Mouse (Mus musculus): ENCODE data around the gene Aldh1l1. TPM values are rescaled to one million over a fixed set of nuclear protein-coding genes. Genes with fewer than 3 reads are reported as not detected.

Gene Aldh1l1
- polyA plus RNA-seq, 1 experiment from 2014 or later: 2.2 TPM

DNA sequence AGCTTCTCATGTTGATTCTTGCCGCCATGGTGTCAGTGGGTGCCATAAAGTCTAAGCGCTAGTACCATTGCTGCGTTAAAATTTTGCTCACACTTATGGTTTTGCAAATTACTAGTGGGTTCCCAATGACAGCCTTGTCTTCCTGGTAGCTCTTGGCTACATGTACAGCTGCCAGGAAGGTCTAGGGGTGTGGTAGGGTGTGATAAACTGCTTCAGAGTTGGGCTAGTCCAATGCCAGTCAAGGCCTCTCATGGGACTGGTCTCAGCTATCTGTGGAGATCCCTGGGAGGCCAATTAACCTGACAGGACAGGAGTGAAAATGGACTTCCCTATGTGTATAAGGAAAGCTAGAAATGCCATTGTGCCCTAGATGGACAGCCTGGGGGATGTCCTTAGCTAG lies 116.1 kb downstream of the Aldh1l1 start:
- no peaks in the 10 kb centered on the region for H3K27me3 ChIP-seq (replicated peaks; ENCODE audit: control insufficient read depth, insufficient read depth, low read length)
- no peak for DNase-seq (ENCODE audit: low spot score)
- no peak overlapping the region for H3K27ac ChIP-seq (replicated peaks; ENCODE audit: low read depth, low read length)
- no peak overlapping the region for H3K9ac ChIP-seq (ENCODE audit: low read depth, low read length)
- no peak overlapping the region for H3K4me2 ChIP-seq (ENCODE audit: low read depth, low read length)
- 87% methylated on average over 3 of the region's 3 CpGs for WGBS
- no peaks in the 10 kb centered on the region for H3K36me3 ChIP-seq (ENCODE audit: control insufficient read depth, insufficient read depth, low read length)
- no peaks in the 10 kb centered on the region for H3K4me1 ChIP-seq (ENCODE audit: control insufficient read depth, insufficient read depth, low read length)
- no peak for ATAC-seq (ENCODE audit: low read depth)
- H3K9me3 ChIP-seq (ENCODE audit: control insufficient read depth, low read length): no peaks in the 10 kb centered on the region
- H3K4me3 ChIP-seq (ENCODE audit: low read depth, low read length): no peak overlapping the region

DNA sequence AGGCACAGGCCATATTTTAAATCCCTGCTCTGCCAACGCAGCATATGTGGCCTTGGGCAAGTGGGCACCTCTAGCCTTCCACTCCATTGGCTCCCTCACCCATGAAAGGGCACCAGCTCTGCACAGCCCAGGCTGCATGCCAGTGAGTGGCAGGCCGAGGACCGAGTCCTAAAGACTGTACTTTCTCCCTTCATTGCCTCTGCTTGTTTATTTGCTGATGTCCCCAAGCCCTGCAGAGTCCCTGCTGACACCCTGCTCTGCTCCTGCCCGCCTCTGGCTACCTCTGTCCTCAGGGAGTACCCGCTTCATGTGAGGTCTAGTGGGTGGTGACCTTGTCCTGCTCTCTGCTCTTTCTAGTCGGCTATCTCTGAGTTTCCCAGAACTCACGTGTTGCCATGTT lies 116.9 kb downstream of the Aldh1l1 start:
- no peaks in the 10 kb centered on the region for H3K4me1 ChIP-seq (ENCODE audit: control insufficient read depth, insufficient read depth, low read length)
- 62% methylated on average over 7 of the region's 7 CpGs for WGBS

DNA sequence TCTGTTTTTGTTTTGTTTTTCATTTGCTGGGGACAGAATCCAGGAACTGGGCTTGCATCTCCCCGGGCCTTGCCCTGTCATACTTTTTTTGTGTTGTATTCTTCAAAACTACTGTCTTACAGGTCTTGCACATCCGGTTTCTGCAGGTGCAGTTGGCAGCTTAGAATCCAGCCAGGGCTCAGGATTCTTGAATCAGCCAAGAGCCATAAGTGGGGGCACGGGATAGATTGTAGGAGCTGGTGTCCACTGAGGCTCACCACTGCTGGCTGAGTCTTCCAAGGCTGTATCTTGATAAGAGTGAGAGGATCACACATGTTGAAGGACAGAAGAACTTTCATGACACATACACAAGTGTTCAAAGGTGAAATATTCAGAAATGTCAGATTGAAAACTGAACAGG lies 117.9 kb downstream of the Aldh1l1 start:
- 44% methylated on average over 3 of the region's 3 CpGs for WGBS
- ATAC-seq (ENCODE audit: low read depth) (no peak), DNase-seq (ENCODE audit: low spot score) (no peak)
- Histone ChIP-seq H3K9ac (ENCODE audit: low read depth, low read length) (no peak overlapping the region; the same call in 1 of the 2 replicates), H3K4me2 (ENCODE audit: low read depth, low read length) (peak overlapping the region; percentile 65), H3K4me3 (ENCODE audit: low read depth, low read length) (peak overlapping the region; percentile 52), H3K27ac (replicated peaks; ENCODE audit: low read depth, low read length) (no peak overlapping the region), H3K36me3 (ENCODE audit: control insufficient read depth, insufficient read depth, low read length) (no peaks in the 10 kb centered on the region), H3K9me3 (ENCODE audit: control insufficient read depth, low read length) (no peaks in the 10 kb centered on the region), H3K27me3 (replicated peaks; ENCODE audit: control insufficient read depth, insufficient read depth, low read length) (no peaks in the 10 kb centered on the region), H3K4me1 (ENCODE audit: control insufficient read depth, insufficient read depth, low read length) (no peaks in the 10 kb centered on the region)

More for the DNA sequence above, 116.9 kb downstream of the Aldh1l1 start:
- Histone ChIP-seq H3K4me2 (ENCODE audit: low read depth, low read length) (no peak overlapping the region), H3K36me3 (ENCODE audit: control insufficient read depth, insufficient read depth, low read length) (no peaks in the 10 kb centered on the region), H3K9ac (ENCODE audit: low read depth, low read length) (no peak overlapping the region), H3K27me3 (replicated peaks; ENCODE audit: control insufficient read depth, insufficient read depth, low read length) (no peaks in the 10 kb centered on the region), H3K27ac (replicated peaks; ENCODE audit: low read depth, low read length) (no peak overlapping the region), H3K9me3 (ENCODE audit: control insufficient read depth, low read length) (no peaks in the 10 kb centered on the region), H3K4me3 (ENCODE audit: low read depth, low read length) (no peak overlapping the region)
- DNase-seq (ENCODE audit: low spot score) (no peak), ATAC-seq (ENCODE audit: low read depth) (no peak)

DNA sequence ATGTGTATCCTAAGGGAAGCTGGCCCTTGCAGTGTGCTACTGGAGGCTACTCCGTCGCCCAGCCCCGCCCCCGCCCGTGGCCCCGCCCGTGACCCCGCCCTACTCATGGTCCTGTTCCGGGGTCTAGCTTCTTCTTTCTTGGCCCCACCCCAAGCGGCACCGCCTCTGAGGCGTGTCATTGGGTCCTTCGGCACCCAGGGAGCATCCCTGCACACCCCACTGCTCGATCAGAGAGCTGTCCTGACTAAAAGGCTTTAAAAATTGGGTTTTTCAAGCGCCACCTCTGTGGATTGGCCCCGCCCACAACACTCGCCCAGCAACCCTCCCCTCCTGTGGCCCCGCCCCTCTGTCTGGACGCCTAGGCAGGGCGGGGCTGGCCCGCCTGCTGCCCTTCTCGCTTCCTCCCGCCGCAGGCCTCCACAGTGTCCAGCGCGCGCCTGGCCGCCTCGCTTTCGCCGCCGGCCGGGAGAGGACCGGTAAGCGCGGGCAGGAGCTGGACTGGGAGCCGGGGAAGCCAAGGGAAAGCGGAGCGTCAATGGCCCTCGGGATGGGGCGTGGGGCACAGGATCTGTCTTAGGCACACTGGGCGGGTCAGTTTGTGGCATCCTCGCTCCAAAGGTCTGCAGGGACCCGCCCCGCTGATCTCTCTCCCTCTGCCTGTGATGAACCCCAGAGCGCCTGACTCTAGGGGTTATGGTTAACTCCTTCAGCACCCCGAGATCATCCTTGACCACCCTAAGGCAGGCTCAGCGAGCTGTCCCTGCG lies 118.5 kb downstream of the Aldh1l1 start, which contains the start of gene Slc41a3:
Gene Slc41a3, plus strand, starts transcription at position 193 of the 765 bp plus-strand sequence.
- peak; percentile 89 for DNase-seq (ENCODE audit: low spot score)
- Histone ChIP-seq H3K4me2 (ENCODE audit: low read depth, low read length) (peak within 1 kb of the TSS; percentile 65), H3K4me3 (ENCODE audit: low read depth, low read length) (peak within 1 kb of the TSS; percentile 52), H3K27me3 (replicated peaks; ENCODE audit: control insufficient read depth, insufficient read depth, low read length) (no peaks in the 10 kb centered on the region), H3K9ac (ENCODE audit: low read depth, low read length) (peak within 1 kb of the TSS; percentile 65), H3K9me3 (ENCODE audit: control insufficient read depth, low read length) (no peaks in the 10 kb centered on the region), H3K36me3 (ENCODE audit: control insufficient read depth, insufficient read depth, low read length) (no peaks in the 10 kb centered on the region), H3K27ac (replicated peaks; ENCODE audit: low read depth, low read length) (no peak within 1 kb of the TSS), H3K4me1 (ENCODE audit: control insufficient read depth, insufficient read depth, low read length) (no peaks in the 10 kb centered on the region)
- 2% methylated on average over 39 of the region's 49 CpGs for WGBS
- ATAC-seq (ENCODE audit: low read depth): peak; percentile 94

DNA sequence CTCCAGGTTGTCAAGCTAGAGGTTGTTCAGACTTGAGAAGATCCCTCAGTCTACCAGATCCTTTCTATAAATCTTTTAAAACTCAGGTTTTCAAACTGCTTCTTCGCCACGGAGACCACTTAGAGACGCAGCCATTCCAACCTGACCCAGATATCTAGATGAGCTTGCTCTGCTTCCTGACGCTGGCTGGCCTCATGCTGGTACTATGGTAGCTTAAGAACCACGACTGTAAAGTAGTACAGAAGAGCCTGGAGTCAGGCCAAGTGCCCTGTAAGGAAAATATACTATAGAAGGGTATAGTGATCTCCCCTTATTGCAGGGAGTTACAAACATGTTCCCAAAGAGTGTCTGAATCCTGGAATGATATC lies 119.1 kb downstream of the Aldh1l1 start:
- Histone ChIP-seq H3K4me2 (ENCODE audit: low read depth, low read length) (peak overlapping the region; percentile 65), H3K27me3 (replicated peaks; ENCODE audit: control insufficient read depth, insufficient read depth, low read length) (no peaks in the 10 kb centered on the region), H3K4me1 (ENCODE audit: control insufficient read depth, insufficient read depth, low read length) (no peaks in the 10 kb centered on the region), H3K27ac (replicated peaks; ENCODE audit: low read depth, low read length) (no peak overlapping the region), H3K4me3 (ENCODE audit: low read depth, low read length) (peak overlapping the region; percentile 52), H3K36me3 (ENCODE audit: control insufficient read depth, insufficient read depth, low read length) (no peaks in the 10 kb centered on the region), H3K9ac (ENCODE audit: low read depth, low read length) (peak overlapping the region; percentile 65), H3K9me3 (ENCODE audit: control insufficient read depth, low read length) (no peaks in the 10 kb centered on the region)
- 20% methylated on average over 5 of the region's 5 CpGs for WGBS
- no peak for DNase-seq (ENCODE audit: low spot score)
- no peak for ATAC-seq (ENCODE audit: low read depth)

DNA sequence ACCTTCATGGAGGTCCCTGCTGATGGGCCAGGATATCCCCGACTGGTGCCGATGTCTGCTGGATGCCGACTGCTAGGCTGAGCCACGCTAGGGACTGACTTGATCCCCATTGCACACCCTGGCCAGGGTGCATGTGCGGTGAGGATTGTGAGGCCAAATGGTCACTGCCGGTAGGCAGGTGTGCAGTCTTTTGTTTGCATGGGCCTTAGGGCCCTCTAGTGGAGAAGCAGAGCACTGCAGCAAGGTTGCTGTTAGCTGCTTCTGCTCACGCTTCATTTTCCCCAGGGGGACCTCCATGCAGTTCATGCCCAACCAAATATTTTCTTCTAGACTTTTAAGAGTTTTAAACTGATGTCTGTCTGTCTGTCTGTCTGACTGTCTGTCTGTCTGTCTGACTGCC lies 120.3 kb downstream of the Aldh1l1 start:
- Histone ChIP-seq H3K9ac (ENCODE audit: low read depth, low read length) (no peak overlapping the region), H3K27me3 (replicated peaks; ENCODE audit: control insufficient read depth, insufficient read depth, low read length) (no peaks in the 10 kb centered on the region), H3K4me1 (ENCODE audit: control insufficient read depth, insufficient read depth, low read length) (no peaks in the 10 kb centered on the region), H3K4me2 (ENCODE audit: low read depth, low read length) (no peak overlapping the region), H3K36me3 (ENCODE audit: control insufficient read depth, insufficient read depth, low read length) (no peaks in the 10 kb centered on the region), H3K27ac (replicated peaks; ENCODE audit: low read depth, low read length) (no peak overlapping the region), H3K9me3 (ENCODE audit: control insufficient read depth, low read length) (no peaks in the 10 kb centered on the region), H3K4me3 (ENCODE audit: low read depth, low read length) (no peak overlapping the region)
- ATAC-seq (ENCODE audit: low read depth) (no peak), DNase-seq (ENCODE audit: low spot score) (peak; percentile 73)
- WGBS: 19% methylated on average over 7 of the region's 7 CpGs

DNA sequence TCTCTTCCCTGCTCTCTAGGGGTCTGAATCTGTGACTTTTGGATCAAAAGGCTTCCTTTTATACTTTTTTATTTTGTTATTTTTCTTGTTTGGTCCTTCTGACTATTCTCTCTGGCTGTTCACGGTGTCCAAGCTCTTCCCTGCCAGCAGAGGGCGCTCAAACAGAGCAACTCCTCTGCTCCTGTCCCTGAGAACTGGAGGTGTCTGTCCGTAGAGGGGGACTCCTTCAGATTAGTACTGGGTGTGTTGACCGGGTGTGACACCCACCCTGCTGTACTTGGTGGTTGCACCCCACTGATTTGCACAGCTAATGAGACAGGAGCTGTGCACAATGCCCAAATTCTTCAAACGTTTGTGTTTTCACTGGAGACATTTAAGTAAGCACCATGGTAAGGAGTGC lies 121.0 kb downstream of the Aldh1l1 start:
- Histone ChIP-seq H3K4me3 (ENCODE audit: low read depth, low read length) (no peak overlapping the region), H3K36me3 (ENCODE audit: control insufficient read depth, insufficient read depth, low read length) (no peaks in the 10 kb centered on the region), H3K9me3 (ENCODE audit: control insufficient read depth, low read length) (no peaks in the 10 kb centered on the region), H3K27ac (replicated peaks; ENCODE audit: low read depth, low read length) (no peak overlapping the region), H3K4me1 (ENCODE audit: control insufficient read depth, insufficient read depth, low read length) (no peaks in the 10 kb centered on the region), H3K9ac (ENCODE audit: low read depth, low read length) (no peak overlapping the region), H3K4me2 (ENCODE audit: low read depth, low read length) (no peak overlapping the region), H3K27me3 (replicated peaks; ENCODE audit: control insufficient read depth, insufficient read depth, low read length) (no peaks in the 10 kb centered on the region)
- DNase-seq (ENCODE audit: low spot score) (peak; percentile 77), ATAC-seq (ENCODE audit: low read depth) (no peak)
- 15% methylated on average over 5 of the region's 5 CpGs for WGBS

DNA sequence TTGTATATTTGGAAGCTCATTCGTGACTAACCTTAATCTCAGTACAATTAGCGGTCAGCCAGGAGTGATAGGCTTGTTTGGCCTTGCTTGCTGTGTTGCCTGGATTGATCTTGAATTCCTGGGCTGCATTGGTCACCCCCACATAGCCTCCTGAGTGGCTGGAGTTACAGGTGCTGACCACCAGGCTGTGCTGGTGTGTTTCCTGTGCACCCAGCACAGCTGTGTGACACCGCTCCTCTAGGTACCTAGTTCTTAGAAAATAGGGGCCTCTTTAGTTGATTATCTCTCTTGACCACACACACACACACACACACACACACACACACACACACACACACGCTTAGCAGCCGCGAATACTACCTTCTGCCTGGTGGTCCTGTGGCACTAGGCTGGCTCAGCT lies 122.0 kb downstream of the Aldh1l1 start:
- WGBS: 65% methylated on average over 5 of the region's 6 CpGs
- Histone ChIP-seq H3K36me3 (ENCODE audit: control insufficient read depth, insufficient read depth, low read length) (no peaks in the 10 kb centered on the region), H3K9me3 (ENCODE audit: control insufficient read depth, low read length) (no peaks in the 10 kb centered on the region), H3K4me3 (ENCODE audit: low read depth, low read length) (no peak overlapping the region), H3K4me2 (ENCODE audit: low read depth, low read length) (no peak overlapping the region), H3K27ac (replicated peaks; ENCODE audit: low read depth, low read length) (no peak overlapping the region), H3K27me3 (replicated peaks; ENCODE audit: control insufficient read depth, insufficient read depth, low read length) (no peaks in the 10 kb centered on the region), H3K4me1 (ENCODE audit: control insufficient read depth, insufficient read depth, low read length) (no peaks in the 10 kb centered on the region), H3K9ac (ENCODE audit: low read depth, low read length) (no peak overlapping the region)
- ATAC-seq (ENCODE audit: low read depth): no peak
- DNase-seq (ENCODE audit: low spot score): no peak

DNA sequence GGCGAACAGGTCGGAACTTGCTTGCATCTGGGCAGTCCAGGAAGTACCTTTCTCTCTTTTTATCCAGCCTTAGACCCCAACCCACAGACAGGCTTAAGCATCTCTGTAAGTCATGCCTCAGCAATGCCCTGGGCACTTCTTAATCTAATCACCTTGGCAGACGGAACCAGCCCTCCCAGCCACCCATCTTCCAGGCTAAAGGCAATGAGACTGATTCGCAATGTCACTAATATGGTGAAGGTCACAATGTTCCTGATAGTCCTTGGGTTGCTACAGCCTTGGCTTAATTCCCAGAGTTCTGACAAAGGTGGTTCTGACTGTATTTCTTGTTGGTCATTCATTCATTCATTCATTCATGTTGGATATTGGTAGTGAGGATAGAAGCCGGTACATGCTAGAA lies 124.0 kb downstream of the Aldh1l1 start:
- H3K4me1 ChIP-seq (ENCODE audit: control insufficient read depth, insufficient read depth, low read length): no peaks in the 10 kb centered on the region
- DNase-seq (ENCODE audit: low spot score) (no peak), ATAC-seq (ENCODE audit: low read depth) (no peak)
- 83% methylated on average over 5 of the region's 5 CpGs for WGBS
- H3K4me3 ChIP-seq (ENCODE audit: low read depth, low read length): no peak overlapping the region
- H3K9ac ChIP-seq (ENCODE audit: low read depth, low read length): no peak overlapping the region
- no peaks in the 10 kb centered on the region for H3K27me3 ChIP-seq (replicated peaks; ENCODE audit: control insufficient read depth, insufficient read depth, low read length)
- no peaks in the 10 kb centered on the region for H3K9me3 ChIP-seq (ENCODE audit: control insufficient read depth, low read length)
- no peaks in the 10 kb centered on the region for H3K36me3 ChIP-seq (ENCODE audit: control insufficient read depth, insufficient read depth, low read length)
- no peak overlapping the region for H3K4me2 ChIP-seq (ENCODE audit: low read depth, low read length)
- no peak overlapping the region for H3K27ac ChIP-seq (replicated peaks; ENCODE audit: low read depth, low read length)
